Mouse (Mus musculus) liver, adult 2 months (tissue): ENCODE measurements around the gene Zfp709.

Experiments
- CTCF ChIP-seq: fragments of 200-500 bp; IDR thresholded peaks from 2 replicates; pipeline ENCODE4 v1.5.1; 2011; ENCODE audit warnings: low read depth, low read length, control low read depth
- POLR2A ChIP-seq: fragments of 200-500 bp; IDR thresholded peaks from 2 replicates; pipeline ENCODE4 v1.6.1; 2011; ENCODE audit warnings: low read length, control low read depth; ENCODE audit not compliant: insufficient read depth; ENCODE audit errors: extremely low read depth

- TF ChIP-seq CTCF (no peak), POLR2A (no peak)
These were observed 46.0 kb downstream of the Zfp709 start for GRCm38 (mm10) chr8:71927779-71928178.
